Mouse (Mus musculus): Measurements from ENCODE around the gene Cdk14. TPM values are rescaled to one million over a fixed set of nuclear protein-coding genes. Genes with fewer than 3 reads are reported as not detected.
A peak's percentile ranks its signal among the peaks of the same experiment; 100 is the strongest.

Gene Cdk14
- polyA plus RNA-seq, 1 experiment from 2014 or later: 21.8 TPM

DNA sequence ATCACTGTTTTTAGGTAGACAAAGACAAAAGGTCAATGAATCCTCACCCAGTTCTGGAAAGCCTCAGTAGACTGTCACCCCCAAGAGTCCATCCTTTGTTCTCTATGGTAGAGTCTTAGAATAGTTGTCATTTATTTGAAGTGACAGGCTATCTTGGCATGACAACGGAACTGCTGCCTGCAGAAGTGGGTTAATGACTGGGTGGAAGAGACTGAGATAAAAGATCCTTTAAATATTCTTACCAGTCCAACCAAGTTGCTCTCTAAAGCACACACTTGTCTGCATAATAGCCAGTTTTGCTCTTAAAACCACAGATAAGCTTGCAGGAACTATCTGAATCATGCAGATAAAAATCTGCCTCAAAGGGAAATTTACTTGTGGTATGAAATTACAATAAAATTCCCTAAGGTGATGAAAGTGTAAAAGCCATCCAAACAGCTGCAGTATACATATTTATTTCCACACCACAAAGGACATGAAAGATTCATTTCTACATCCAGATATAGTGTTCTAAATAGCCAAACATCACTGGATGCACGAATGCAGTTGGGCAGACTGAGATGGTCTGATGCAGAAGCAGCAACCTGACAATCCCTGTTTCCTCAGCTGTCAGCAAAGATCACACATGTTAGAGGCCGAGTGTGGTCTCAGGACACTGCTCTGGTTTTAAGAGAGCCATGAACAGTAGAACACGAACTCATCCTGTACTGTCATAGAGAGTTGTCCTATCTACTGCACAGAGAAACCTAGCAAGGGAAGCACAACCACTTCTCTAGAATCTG lies 363.8 kb downstream of the Cdk14 start:
- H3K9ac ChIP-seq: no peak overlapping the region
- H3K27me3 ChIP-seq: no peaks in the 10 kb centered on the region
- H3K4me1 ChIP-seq: peaks cover 24% of the 10 kb centered on the region
- no peak overlapping the region for H3K4me3 ChIP-seq
- no peaks in the 10 kb centered on the region for H3K36me3 ChIP-seq (ENCODE audit: poor library complexity, severe bottlenecking)
- 0 out of 2 replicates have a peak overlapping the region, but pooled peaks have one; percentile 21 for H3K27ac ChIP-seq
- no peaks in the 10 kb centered on the region for H3K9me3 ChIP-seq (replicated peaks)
- ATAC-seq: peak; percentile 74
- 64% methylated on average over 4 of the region's 4 CpGs for WGBS
- no peak overlapping the region for H3K4me2 ChIP-seq

DNA sequence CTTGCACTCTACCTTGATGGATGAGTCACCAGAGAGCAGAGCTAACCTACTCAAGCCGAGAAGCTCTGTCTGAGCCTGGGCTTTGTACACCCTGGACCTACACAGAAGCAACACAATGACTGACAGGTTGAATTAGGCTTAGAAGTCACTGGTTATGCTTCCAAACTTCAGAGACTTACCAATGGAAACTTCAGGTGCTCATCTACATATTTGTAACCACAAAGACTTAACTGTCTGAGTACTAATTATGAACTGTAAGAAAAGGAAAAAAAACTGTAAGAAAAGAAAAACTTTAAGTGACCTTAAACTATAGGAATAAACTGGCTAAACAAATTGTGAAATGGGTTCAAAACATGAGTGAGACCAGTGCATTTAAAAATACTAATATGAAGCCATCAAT lies 364.6 kb downstream of the Cdk14 start:
- Histone ChIP-seq H3K27ac (no peak overlapping the region), H3K9ac (no peak overlapping the region), H3K4me3 (no peak overlapping the region), H3K4me1 (peaks cover 24% of the 10 kb centered on the region), H3K36me3 (ENCODE audit: poor library complexity, severe bottlenecking) (no peaks in the 10 kb centered on the region), H3K27me3 (no peaks in the 10 kb centered on the region), H3K9me3 (replicated peaks) (no peaks in the 10 kb centered on the region), H3K4me2 (no peak overlapping the region)
- 52% methylated on average over 1 of the region's 1 CpGs for WGBS
- no peak for ATAC-seq

DNA sequence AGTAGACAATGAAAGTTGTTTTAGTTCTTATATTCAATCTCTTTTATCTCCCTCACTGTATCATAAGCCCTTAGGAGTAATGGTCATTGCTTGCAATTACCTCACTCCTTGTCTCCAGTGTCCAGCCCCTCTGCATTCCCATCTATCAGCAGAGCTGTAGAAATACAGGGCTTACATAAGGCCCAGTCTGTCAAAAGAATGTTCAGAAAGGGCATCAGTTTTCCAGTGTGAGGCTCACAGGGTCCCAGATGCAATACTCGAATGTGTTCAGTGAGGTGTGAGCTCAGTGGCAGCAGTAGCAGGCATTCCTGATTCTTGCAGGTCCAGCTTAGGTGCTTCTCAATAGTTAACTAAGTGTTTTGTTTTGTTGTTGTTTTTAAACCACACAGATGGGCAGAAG lies 365.8 kb downstream of the Cdk14 start:
- 0 out of 2 replicates have a peak overlapping the region, but pooled peaks have one; percentile 8 for H3K27ac ChIP-seq
- WGBS: 5% methylated on average over 1 of the region's 1 CpGs
- no peak overlapping the region for H3K9ac ChIP-seq
- no peaks in the 10 kb centered on the region for H3K36me3 ChIP-seq (ENCODE audit: poor library complexity, severe bottlenecking)
- no peak overlapping the region for H3K4me3 ChIP-seq
- no peak for ATAC-seq
- H3K4me1 ChIP-seq: peaks cover 24% of the 10 kb centered on the region
- H3K9me3 ChIP-seq (replicated peaks): no peaks in the 10 kb centered on the region
- no peak overlapping the region for H3K4me2 ChIP-seq
- no peaks in the 10 kb centered on the region for H3K27me3 ChIP-seq

DNA sequence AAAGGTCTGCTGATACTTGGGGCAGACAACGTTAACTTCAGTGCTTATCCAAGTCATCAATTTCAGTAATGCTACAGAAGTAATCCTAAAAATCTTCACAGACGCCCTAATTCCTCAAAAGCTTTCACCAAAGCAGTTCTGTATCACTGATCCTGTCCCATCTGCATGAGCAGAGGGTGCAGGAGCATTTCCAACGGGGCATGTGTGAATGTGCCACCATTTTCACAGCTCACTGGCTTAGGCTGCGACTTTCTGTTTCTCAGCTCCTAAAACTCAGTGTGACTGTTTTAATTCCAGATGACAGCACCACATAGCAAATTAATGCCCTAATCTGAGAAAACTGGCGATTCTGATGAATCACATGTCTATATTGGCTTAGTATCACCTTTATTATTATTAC lies 375.8 kb downstream of the Cdk14 start:
- H3K27me3 ChIP-seq: no peaks in the 10 kb centered on the region
- ATAC-seq: no peak
- no peak overlapping the region for H3K4me2 ChIP-seq
- 72% methylated on average over 5 of the region's 5 CpGs for WGBS
- H3K36me3 ChIP-seq (ENCODE audit: poor library complexity, severe bottlenecking): no peaks in the 10 kb centered on the region
- H3K9ac ChIP-seq: no peak overlapping the region
- H3K27ac ChIP-seq: no peak overlapping the region
- no peaks in the 10 kb centered on the region for H3K9me3 ChIP-seq (replicated peaks)
- no peak overlapping the region for H3K4me3 ChIP-seq
- H3K4me1 ChIP-seq: peaks cover 14% of the 10 kb centered on the region

DNA sequence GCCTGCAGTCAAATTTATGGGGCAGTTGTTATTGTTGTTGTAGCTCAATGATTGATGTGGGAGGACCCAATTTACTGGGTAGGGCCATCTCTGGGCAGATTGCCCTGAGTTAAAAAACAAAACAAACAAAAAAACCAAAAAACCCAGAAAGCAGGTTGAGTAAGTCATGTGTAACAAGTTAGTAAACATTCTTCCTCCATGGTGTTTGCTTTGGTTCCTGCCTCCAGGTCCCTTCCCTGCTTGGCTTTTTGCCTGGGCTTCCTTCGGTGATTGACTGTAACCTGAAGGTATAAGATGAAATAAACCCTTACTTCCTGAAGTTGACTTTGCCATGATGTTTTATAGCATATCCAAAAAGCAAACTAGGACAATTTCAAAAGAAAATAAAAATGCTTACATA lies 377.4 kb downstream of the Cdk14 start:
- H3K4me3 ChIP-seq: no peak overlapping the region
- H3K9me3 ChIP-seq (replicated peaks): no peaks in the 10 kb centered on the region
- no peaks in the 10 kb centered on the region for H3K27me3 ChIP-seq
- peaks cover 14% of the 10 kb centered on the region for H3K4me1 ChIP-seq
- ATAC-seq: no peak
- no peak overlapping the region for H3K27ac ChIP-seq
- no peak overlapping the region for H3K4me2 ChIP-seq
- WGBS: 97% methylated on average over 1 of the region's 1 CpGs
- no peak overlapping the region for H3K9ac ChIP-seq
- H3K36me3 ChIP-seq (ENCODE audit: poor library complexity, severe bottlenecking): no peaks in the 10 kb centered on the region

DNA sequence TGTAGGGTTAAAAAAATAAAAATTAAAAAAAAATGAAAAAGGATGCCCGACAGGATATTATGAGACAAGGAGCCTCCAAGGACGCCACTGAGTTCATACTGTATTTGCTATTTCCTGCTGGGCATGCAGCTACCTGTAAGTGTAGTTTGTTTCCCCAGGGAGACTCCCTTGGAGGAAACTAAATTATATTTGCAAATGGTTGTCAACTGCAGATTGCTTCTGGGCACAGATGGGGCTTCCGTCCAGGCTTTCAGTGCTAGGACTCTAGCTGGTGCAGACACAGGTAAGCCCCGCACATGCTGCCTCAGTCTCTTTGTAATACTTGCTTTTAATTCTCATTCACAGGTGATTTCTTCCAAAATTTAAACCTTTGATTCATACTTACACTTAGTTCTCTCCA lies 378.6 kb downstream of the Cdk14 start:
- WGBS: 86% methylated on average over 4 of the region's 4 CpGs
- peaks cover 14% of the 10 kb centered on the region for H3K4me1 ChIP-seq
- H3K4me2 ChIP-seq: no peak overlapping the region
- no peak overlapping the region for H3K27ac ChIP-seq
- no peak overlapping the region for H3K4me3 ChIP-seq
- H3K9me3 ChIP-seq (replicated peaks): no peaks in the 10 kb centered on the region
- no peaks in the 10 kb centered on the region for H3K36me3 ChIP-seq (ENCODE audit: poor library complexity, severe bottlenecking)
- ATAC-seq: no peak
- H3K9ac ChIP-seq: no peak overlapping the region
- H3K27me3 ChIP-seq: no peaks in the 10 kb centered on the region

DNA sequence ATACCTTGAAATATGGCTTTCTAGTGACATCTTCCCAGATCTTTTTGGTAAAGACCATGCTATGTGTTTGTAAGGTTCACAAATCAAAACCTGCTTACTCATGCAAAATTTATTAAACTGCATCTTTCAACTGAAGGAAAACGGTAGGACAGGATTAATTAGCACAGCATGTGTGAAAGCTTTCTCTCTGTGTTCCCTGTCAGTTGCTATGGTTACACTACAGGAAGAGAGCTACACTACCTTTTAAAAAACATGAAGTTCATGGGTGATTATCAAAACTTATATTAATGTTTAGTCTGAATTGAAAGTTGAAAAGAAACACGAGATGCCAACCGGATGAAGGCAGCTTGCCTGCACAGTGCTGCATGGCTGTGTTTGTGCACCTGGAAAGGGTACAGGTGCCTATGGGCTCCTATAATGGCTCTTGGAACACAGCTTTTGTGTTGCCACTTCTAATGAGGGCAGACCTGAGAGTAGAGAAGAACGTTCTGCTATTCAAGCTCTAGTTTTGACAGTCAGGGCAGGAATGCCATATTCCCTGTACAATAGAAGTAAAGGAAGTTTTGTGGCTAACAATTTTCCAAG lies 380.3 kb downstream of the Cdk14 start:
- Histone ChIP-seq H3K27ac (peak overlapping the region; percentile 68; the same call in 1 of the 2 replicates), H3K4me1 (peaks cover 14% of the 10 kb centered on the region), H3K27me3 (no peaks in the 10 kb centered on the region), H3K9ac (no peak overlapping the region), H3K9me3 (replicated peaks) (no peaks in the 10 kb centered on the region), H3K4me2 (no peak overlapping the region; the same call in 1 of the 2 replicates), H3K4me3 (no peak overlapping the region), H3K36me3 (ENCODE audit: poor library complexity, severe bottlenecking) (no peaks in the 10 kb centered on the region)
- whole genome bisulfite sequencing: 6% methylated on average over 4 of the region's 4 CpGs
- peak; percentile 76 for ATAC-seq

DNA sequence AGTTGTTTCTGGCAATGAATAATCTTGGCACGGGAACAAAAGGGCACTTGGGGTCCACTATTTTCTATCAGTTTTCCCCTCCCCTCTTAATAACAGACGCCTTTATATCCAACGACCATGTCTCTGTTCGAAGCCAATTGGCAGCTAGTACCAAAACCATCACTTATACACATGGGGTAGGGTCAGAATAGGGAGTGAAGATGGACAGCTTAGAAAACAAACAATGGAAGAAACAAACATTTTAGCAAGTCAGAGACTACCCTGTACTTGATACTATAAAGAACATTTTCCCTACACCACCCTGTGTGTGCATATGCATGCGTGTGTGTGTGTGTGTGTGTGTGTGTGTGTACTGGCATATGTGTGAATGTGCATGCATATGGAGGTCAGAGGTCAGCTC lies 386.7 kb downstream of the Cdk14 start:
- H3K9ac ChIP-seq: no peak overlapping the region
- WGBS: 63% methylated on average over 5 of the region's 5 CpGs
- H3K27ac ChIP-seq: no peak overlapping the region
- H3K36me3 ChIP-seq (ENCODE audit: poor library complexity, severe bottlenecking): no peaks in the 10 kb centered on the region
- no peak overlapping the region for H3K4me3 ChIP-seq
- H3K9me3 ChIP-seq (replicated peaks): no peaks in the 10 kb centered on the region
- no peaks in the 10 kb centered on the region for H3K27me3 ChIP-seq
- no peak overlapping the region for H3K4me2 ChIP-seq
- H3K4me1 ChIP-seq: peaks cover 15% of the 10 kb centered on the region
- ATAC-seq: peak; percentile 46

DNA sequence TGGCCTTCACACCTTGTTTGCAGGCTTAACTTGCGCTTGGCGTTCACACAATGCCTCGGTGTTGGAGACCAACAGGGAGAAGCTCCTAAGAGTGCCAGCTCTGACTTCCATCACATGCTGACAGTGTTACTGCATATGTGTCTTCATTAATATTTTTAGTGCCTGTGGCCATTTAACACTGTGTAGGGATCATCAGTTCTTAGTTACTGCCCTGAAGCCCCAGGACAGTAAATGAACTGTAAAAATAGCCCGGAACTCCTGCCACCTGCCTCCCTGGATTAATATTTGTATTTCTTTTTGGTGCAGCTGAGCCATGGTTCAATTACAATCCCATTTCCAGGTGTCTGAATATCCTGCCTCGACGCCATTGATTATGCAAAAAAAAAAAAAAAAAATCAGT lies 387.3 kb downstream of the Cdk14 start:
- H3K27ac ChIP-seq: peak overlapping the region; percentile 57
- H3K36me3 ChIP-seq (ENCODE audit: poor library complexity, severe bottlenecking): no peaks in the 10 kb centered on the region
- peaks cover 15% of the 10 kb centered on the region for H3K4me1 ChIP-seq
- H3K4me3 ChIP-seq: no peak overlapping the region
- ATAC-seq: no peak
- H3K9ac ChIP-seq: no peak overlapping the region
- no peaks in the 10 kb centered on the region for H3K27me3 ChIP-seq
- no peak overlapping the region for H3K4me2 ChIP-seq
- 68% methylated on average over 6 of the region's 6 CpGs for WGBS
- H3K9me3 ChIP-seq (replicated peaks): no peaks in the 10 kb centered on the region

DNA sequence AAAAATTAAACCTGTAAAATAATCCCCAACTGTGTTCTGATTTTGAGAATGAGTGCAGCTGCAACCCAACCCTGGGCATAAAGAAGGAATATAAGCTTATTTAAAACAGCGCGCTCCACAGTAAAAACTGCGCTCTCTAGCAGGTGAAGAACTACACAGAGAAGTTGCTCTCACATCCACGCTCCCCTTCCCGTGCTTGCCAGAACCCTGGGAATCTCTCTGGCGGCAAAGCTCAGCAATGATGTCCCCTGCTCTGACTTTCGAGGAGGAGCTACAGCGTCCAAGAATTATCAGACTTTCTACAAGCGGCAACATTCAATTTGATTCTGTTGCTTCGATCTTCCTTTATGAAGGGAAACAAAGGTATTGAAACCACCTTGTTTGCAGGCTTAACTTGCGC lies 387.7 kb downstream of the Cdk14 start:
- Histone ChIP-seq H3K9me3 (replicated peaks) (no peaks in the 10 kb centered on the region), H3K4me1 (peaks cover 15% of the 10 kb centered on the region), H3K36me3 (ENCODE audit: poor library complexity, severe bottlenecking) (no peaks in the 10 kb centered on the region), H3K9ac (no peak overlapping the region), H3K27me3 (no peaks in the 10 kb centered on the region), H3K4me3 (no peak overlapping the region), H3K27ac (peak overlapping the region; percentile 57), H3K4me2 (no peak overlapping the region)
- 80% methylated on average over 11 of the region's 11 CpGs for WGBS
- ATAC-seq: no peak

DNA sequence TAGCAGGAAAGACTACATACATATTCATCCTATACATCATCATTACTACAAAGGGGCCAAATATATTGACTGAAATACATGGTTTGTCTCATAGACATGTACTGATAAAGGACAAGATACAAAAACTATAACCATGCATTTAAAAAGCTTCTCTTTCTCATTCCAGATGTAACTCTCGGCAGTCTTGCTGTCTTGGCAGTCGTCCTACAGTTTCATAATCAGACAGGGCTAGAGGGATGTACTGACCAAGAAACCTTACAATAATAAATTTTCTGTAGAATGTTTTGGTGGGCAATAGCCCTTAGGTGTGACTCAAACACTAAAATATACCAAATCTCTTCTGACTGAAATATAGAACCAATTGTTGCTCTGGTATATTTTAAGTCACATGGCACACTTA lies 389.7 kb downstream of the Cdk14 start:
- WGBS: 84% methylated on average over 2 of the region's 2 CpGs
- no peak overlapping the region for H3K27ac ChIP-seq
- ATAC-seq: no peak

DNA sequence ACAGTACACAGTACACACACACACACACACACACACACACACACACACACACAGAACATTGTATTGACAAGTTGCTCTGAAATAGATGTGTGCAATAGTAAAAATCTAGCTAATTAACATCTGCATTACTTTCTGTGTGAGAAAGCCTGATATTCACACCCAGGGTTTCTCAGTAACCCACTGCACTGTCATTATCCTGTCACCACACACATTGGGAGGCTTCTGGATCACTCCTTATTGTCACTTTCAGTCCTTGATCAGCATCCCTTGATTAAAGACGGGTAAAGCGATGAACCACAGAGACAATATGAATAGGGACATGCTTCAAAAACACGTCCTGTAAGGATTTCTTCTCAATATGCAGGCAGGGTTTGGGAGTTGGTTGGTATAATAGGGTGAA lies 401.2 kb downstream of the Cdk14 start:
- 0 out of 2 replicates have a peak, but pooled peaks cover 2% of the 10 kb centered on the region for H3K4me1 ChIP-seq
- no peak overlapping the region for H3K4me2 ChIP-seq
- no peaks in the 10 kb centered on the region for H3K9me3 ChIP-seq (replicated peaks)
- no peak overlapping the region for H3K9ac ChIP-seq
- H3K27me3 ChIP-seq: no peaks in the 10 kb centered on the region
- H3K27ac ChIP-seq: no peak overlapping the region
- WGBS: 52% methylated on average over 3 of the region's 3 CpGs
- ATAC-seq: 0 out of 2 replicates have a peak, but pooled peaks have one; percentile 36
- no peaks in the 10 kb centered on the region for H3K36me3 ChIP-seq (ENCODE audit: poor library complexity, severe bottlenecking)
- no peak overlapping the region for H3K4me3 ChIP-seq

More for the DNA sequence above, 389.7 kb downstream of the Cdk14 start:
- H3K27me3 ChIP-seq: no peaks in the 10 kb centered on the region
- H3K36me3 ChIP-seq (ENCODE audit: poor library complexity, severe bottlenecking): no peaks in the 10 kb centered on the region
- no peak overlapping the region for H3K4me2 ChIP-seq
- no peak overlapping the region for H3K4me3 ChIP-seq
- peaks cover 15% of the 10 kb centered on the region for H3K4me1 ChIP-seq
- H3K9ac ChIP-seq: no peak overlapping the region
- no peaks in the 10 kb centered on the region for H3K9me3 ChIP-seq (replicated peaks)
